Mouse (Mus musculus) liver, embryonic 14.5 days (tissue): ENCODE measurements at regions not wholly inside any gene's neighbourhood (a gene's known extent, or its start where the extent isn't known, plus 50 kb on each side); places are given as distances from the start of the nearest gene placed in this dataset.

Experiments used
- CTCF ChIP-seq: IDR thresholded peaks from 2 replicates; pipeline ENCODE4 v1.5.1; 2016; ENCODE audit warnings: antibody characterized with exemption, low read depth, control low read depth
- EP300 ChIP-seq: IDR thresholded peaks from 2 replicates; pipeline ENCODE4 v1.6.1; 2016; ENCODE audit warnings: antibody characterized with exemption, low read depth

DNA sequence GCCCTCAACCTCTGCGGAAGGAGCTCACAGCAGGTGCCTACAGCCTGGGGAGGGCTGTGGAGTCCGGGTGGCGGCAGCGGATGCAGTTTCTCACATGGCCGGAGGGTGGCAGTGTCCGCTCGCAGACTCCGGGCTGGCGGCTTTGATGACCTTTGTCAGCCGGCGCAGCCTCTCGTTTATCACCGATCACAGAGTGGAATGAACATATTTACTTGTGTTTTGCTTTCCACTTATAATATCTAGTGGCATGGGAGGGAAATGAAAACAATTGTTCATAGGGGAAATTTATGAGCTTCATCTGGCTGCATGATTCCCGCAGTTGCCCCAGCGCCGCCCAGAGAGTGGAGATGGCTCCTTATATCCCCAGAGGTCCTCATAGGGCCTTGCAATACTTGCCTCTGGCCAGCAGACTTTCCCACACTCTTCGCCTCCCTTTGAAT is 99.2 kb upstream of the Zfp507 start:
- peak; percentile 88 for TF ChIP-seq CTCF
- no peak for TF ChIP-seq EP300
